Mouse (Mus musculus) neural tube, embryonic 14.5 days (tissue): ENCODE results near the gene Glyctk. TPM values are rescaled to one million over a fixed set of nuclear protein-coding genes. Genes with fewer than 3 reads are reported as not detected.
A peak's percentile ranks its signal among the peaks of the same experiment; 100 is the strongest.

ENCODE experiments used
- ATAC-seq: fragments of 200-750 bp; cut with Nextera tagmentation; 2 replicates; pipeline ENCODE4 v1.8.0; 2017; ENCODE audit warnings: low read depth, mild to moderate bottlenecking, moderate TSS enrichment, moderate library complexity
- H3K27ac ChIP-seq: fragments of 300-500 bp; sonication (generic); 2 replicates; pipeline ENCODE4 v1.5.1; 2014; ENCODE audit warnings: low read depth, mild to moderate bottlenecking, control low read depth, low read length, moderate library complexity, mixed read lengths
- H3K27me3 ChIP-seq: fragments of 300-500 bp; sonication (generic); 2 replicates; pipeline ENCODE4 v1.6.1; 2014; ENCODE audit warnings: low read length; ENCODE audit not compliant: control insufficient read depth, insufficient read depth
- H3K36me3 ChIP-seq: fragments of 300-500 bp; sonication (generic); 2 replicates; pipeline ENCODE4 v1.6.1; 2014; ENCODE audit warnings: low read length, mixed read lengths; ENCODE audit not compliant: control insufficient read depth, insufficient read depth
- H3K4me1 ChIP-seq: fragments of 300-500 bp; sonication (generic); 2 replicates; pipeline ENCODE4 v1.6.1; 2014; ENCODE audit warnings: low read length; ENCODE audit not compliant: control insufficient read depth, insufficient read depth
- H3K4me2 ChIP-seq: fragments of 300-500 bp; sonication (generic); 2 replicates; pipeline ENCODE4 v1.6.1; 2014; ENCODE audit warnings: mild to moderate bottlenecking, low read depth, low read length, control low read depth
- H3K4me3 ChIP-seq: fragments of 300-500 bp; sonication (generic); 2 replicates; pipeline ENCODE4 v1.5.1; 2014; ENCODE audit warnings: low read depth, low read length, control low read depth, mixed read lengths
- H3K9ac ChIP-seq: fragments of 300-500 bp; sonication (generic); replicated peaks from 2 replicates; pipeline ENCODE4 v1.6.1; 2014; ENCODE audit warnings: low read depth, mild to moderate bottlenecking, control low read depth, low read length, mixed read lengths
- H3K9me3 ChIP-seq: fragments of 300-500 bp; sonication (generic); 2 replicates; pipeline ENCODE4 v1.6.1; 2016; ENCODE audit warnings: low read length; ENCODE audit not compliant: control insufficient read depth
- WGBS: fragments of 180-500 bp; shearing (Covaris S2); extraction: QIAGEN DNeasy Blood & Tissue Kit; methylation state at CpG from one replicate; pipeline ENCODE4 v1.1.7; 2014; 5-methylcytosine and 5-hydroxymethylcytosine counted together
- microRNA counts: library from miRNA; unstranded; fragments of <30 nt; microRNA quantifications from one replicate; lab custom pipeline; 2016
- microRNA-seq: library from miRNA; unstranded; fragments of <30 nt; microRNA quantifications from one replicate; pipeline ENCODE4, GENCODE M21; 2016
- polyA plus RNA-seq: library from polyadenylated mRNA; unstranded; fragments of >200 nt; fragmentation: Nextera tagmentation; extraction: Ambion mirVana; gene quantifications from 2 replicates; pipeline ENCODE4 v1.2.1, GENCODE M21; 2014

Glyctk gene
- polyA plus RNA-seq, 1 experiment from 2014 or later, result 3.3 TPM

- 24% methylated on average over 13 of the region's 13 CpGs for WGBS
These were observed 42.0 kb downstream of the Glyctk start for GRCm38 (mm10) chr9:106115801-106116424.

GRCm38 (mm10) chr9:106112770-106113423 lies 45.0 kb downstream of the Glyctk start:
- H3K36me3 ChIP-seq, result no peaks in the 10 kb centered on the region
- no peak overlapping the region for H3K4me2 ChIP-seq
- ATAC-seq, result no peak
- H3K4me3 ChIP-seq, result no peak overlapping the region
- no peak overlapping the region for H3K27ac ChIP-seq
- no peak overlapping the region for H3K9ac ChIP-seq
- no peaks in the 10 kb centered on the region for H3K9me3 ChIP-seq
- 32% methylated on average over 10 of the region's 10 CpGs for WGBS
- 0 out of 2 replicates have a peak, but pooled peaks cover 6% of the 10 kb centered on the region for H3K4me1 ChIP-seq
- H3K27me3 ChIP-seq, result no peaks in the 10 kb centered on the region

More at GRCm38 (mm10) chr9:106115801-106116424, 42.0 kb downstream of the Glyctk start:
- Histone ChIP-seq H3K27me3 (no peaks in the 10 kb centered on the region), H3K4me2 (no peak overlapping the region), H3K27ac (no peak overlapping the region), H3K9me3 (no peaks in the 10 kb centered on the region), H3K4me3 (no peak overlapping the region), H3K36me3 (no peaks in the 10 kb centered on the region), H3K9ac (no peak overlapping the region), H3K4me1 (0 out of 2 replicates have a peak, but pooled peaks cover 6% of the 10 kb centered on the region)
- no peak for ATAC-seq

GRCm38 (mm10) chr9:106106241-106106640 lies 51.7 kb downstream of the Glyctk start:
- Histone ChIP-seq H3K27me3 (no peaks in the 10 kb centered on the region), H3K9ac (no peak overlapping the region), H3K9me3 (no peaks in the 10 kb centered on the region), H3K4me2 (no peak overlapping the region), H3K27ac (no peak overlapping the region), H3K4me1 (no peaks in the 10 kb centered on the region), H3K4me3 (no peak overlapping the region), H3K36me3 (no peaks in the 10 kb centered on the region)
- no peak for ATAC-seq
- WGBS, result 84% methylated on average over 9 of the region's 9 CpGs

GRCm38 (mm10) chr9:106104401-106104800 lies 53.5 kb downstream of the Glyctk start:
- WGBS, result 39% methylated on average over 7 of the region's 7 CpGs
- no peaks in the 10 kb centered on the region for H3K36me3 ChIP-seq
- H3K4me1 ChIP-seq, result no peaks in the 10 kb centered on the region
- ATAC-seq, result peak; percentile 31; the same call in 1 of the 2 replicates
- no peak overlapping the region for H3K4me3 ChIP-seq
- H3K27ac ChIP-seq, result no peak overlapping the region
- no peak overlapping the region for H3K4me2 ChIP-seq
- no peaks in the 10 kb centered on the region for H3K27me3 ChIP-seq
- H3K9ac ChIP-seq, result no peak overlapping the region
- no peaks in the 10 kb centered on the region for H3K9me3 ChIP-seq

MicroRNAs within 50 kb of the gene (microRNA counts, 519-probe panel; counts per million panel counts)
- microRNA mmu-let-7g (lab: Ali Mortazavi, UCI), result 6,838 counts per million, percentile 95 among the panel's probes with 10 or more counts

Small RNA genes within 50 kb of the gene (microRNA-seq; reads per million reads assigned to microRNA genes)
- gene Mir135a-1 (245 reads per million, percentile 58 among the genes with 10 or more reads in this experiment), gene Mirlet7g (24,332 reads per million, percentile 99 among the genes with 10 or more reads in this experiment)

Other genes starting within 250 kb of the Glyctk start
- gene Col6a5, start 197.5 kb downstream of the Glyctk start, polyA plus RNA-seq, result 0.46 TPM in 1 of 2 replicates, not detected in the other
- 0.21 and 0.40 TPM in 2 replicates for gene Col6a4, start 61.4 kb downstream of the Glyctk start, polyA plus RNA-seq
- gene Wdr82, start 12.8 kb upstream of the Glyctk start, polyA plus RNA-seq, result 37.4 and 40.4 TPM in 2 replicates
- 11.1 and 14.4 TPM in 2 replicates for gene Ppm1m, start 41.6 kb upstream of the Glyctk start, polyA plus RNA-seq
- 44.2 and 48.4 TPM in 2 replicates for gene Twf2, start 45.0 kb upstream of the Glyctk start, polyA plus RNA-seq
- 0.08 and 0.09 TPM in 2 replicates for gene Tlr9, start 64.5 kb upstream of the Glyctk start, polyA plus RNA-seq
- gene Alas1, start 90.5 kb upstream of the Glyctk start, polyA plus RNA-seq, result 99.7 and 104 TPM in 2 replicates
- gene Poc1a, start 122.9 kb upstream of the Glyctk start, polyA plus RNA-seq, result 4.5 and 5.8 TPM in 2 replicates
- 18.7 and 19.3 TPM in 2 replicates for gene Dusp7, start 210.5 kb upstream of the Glyctk start, polyA plus RNA-seq